Mouse (Mus musculus): ENCODE measurements around the gene Cd3eap. TPM values are rescaled to one million over a fixed set of nuclear protein-coding genes. Genes with fewer than 3 reads are reported as not detected.

Gene Cd3eap
- total RNA-seq, 2 experiments from 2014 or later, result 9.1 to 9.7 TPM

GRCm38 (mm10) chr7:19338596-19338995, 20.7 kb downstream of the Cd3eap start:
- intact Hi-C loops (cut with DNase I), result no loop called here
- DNase-seq (ENCODE audit: low spot score), result no peak

- DNase-seq (ENCODE audit: low spot score), result no peak
- intact Hi-C loops (cut with DNase I), result no loop called here
Measured at GRCm38 (mm10) chr7:19338060-19338459, 21.2 kb downstream of the Cd3eap start.

- no peak for DNase-seq (ENCODE audit: low spot score)
- intact Hi-C loops (cut with DNase I), result no loop called here
Measured at GRCm38 (mm10) chr7:19337122-19337521, 22.2 kb downstream of the Cd3eap start.

GRCm38 (mm10) chr7:19335583-19335982, 23.7 kb downstream of the Cd3eap start:
- DNase-seq (ENCODE audit: low spot score), result no peak
- intact Hi-C loops (cut with DNase I), result no loop called here

GRCm38 (mm10) chr7:19332709-19333352, 26.5 kb downstream of the Cd3eap start:
- peak; percentile 74 for DNase-seq (ENCODE audit: low spot score)
- intact Hi-C loops (cut with DNase I), result no loop called here

GRCm38 (mm10) chr7:19331910-19332309, 27.4 kb downstream of the Cd3eap start:
- intact Hi-C loops (cut with DNase I), result no loop called here
- no peak for DNase-seq (ENCODE audit: low spot score)

- intact Hi-C loops (cut with DNase I), result no loop called here
- DNase-seq (ENCODE audit: low spot score), result no peak
Measured at GRCm38 (mm10) chr7:19328425-19328824, 30.9 kb downstream of the Cd3eap start.

GRCm38 (mm10) chr7:19327782-19328181, 31.5 kb downstream of the Cd3eap start:
- no peak for DNase-seq (ENCODE audit: low spot score)
- intact Hi-C loops (cut with DNase I), result no loop called here

GRCm38 (mm10) chr7:19327128-19327527, 32.2 kb downstream of the Cd3eap start:
- peak; percentile 95 for DNase-seq (ENCODE audit: low spot score)
- intact Hi-C loops (cut with DNase I), result no loop called here

- DNase-seq (ENCODE audit: low spot score), result peak; percentile 88
- intact Hi-C loops (cut with DNase I), result no loop called here
Measured at GRCm38 (mm10) chr7:19326359-19326758, 32.9 kb downstream of the Cd3eap start.

GRCm38 (mm10) chr7:19325262-19326199, 33.8 kb downstream of the Cd3eap start:
- intact Hi-C loops (cut with DNase I), result no loop called here
- no peak for DNase-seq (ENCODE audit: low spot score)

GRCm38 (mm10) chr7:19324221-19324620, 35.1 kb downstream of the Cd3eap start:
- intact Hi-C loops (cut with DNase I), result no loop called here
- DNase-seq (ENCODE audit: low spot score), result no peak

- intact Hi-C loops (cut with DNase I), result no loop called here
- no peak for DNase-seq (ENCODE audit: low spot score)
Measured at GRCm38 (mm10) chr7:19322489-19322888, 36.8 kb downstream of the Cd3eap start.

GRCm38 (mm10) chr7:19321464-19321863, 37.8 kb downstream of the Cd3eap start:
- intact Hi-C loops (cut with DNase I), result no loop called here
- DNase-seq (ENCODE audit: low spot score), result no peak

- no peak for DNase-seq (ENCODE audit: low spot score)
Measured at GRCm38 (mm10) chr7:19320637-19321036, 38.6 kb downstream of the Cd3eap start.

GRCm38 (mm10) chr7:19319906-19320305, 39.4 kb downstream of the Cd3eap start:
- peak; percentile 94 for DNase-seq (ENCODE audit: low spot score)
- intact Hi-C loops (cut with DNase I), result no loop called here

More at GRCm38 (mm10) chr7:19320637-19321036, 38.6 kb downstream of the Cd3eap start:
- intact Hi-C loops (cut with DNase I), result no loop called here

GRCm38 (mm10) chr7:19319458-19319857, 39.8 kb downstream of the Cd3eap start:
- no peak for DNase-seq (ENCODE audit: low spot score)
- intact Hi-C loops (cut with DNase I), result no loop called here

GRCm38 (mm10) chr7:19318676-19319075, 40.6 kb downstream of the Cd3eap start:
- intact Hi-C loops (cut with DNase I), result no loop called here
- DNase-seq (ENCODE audit: low spot score), result no peak

GRCm38 (mm10) chr7:19318201-19318600, 41.1 kb downstream of the Cd3eap start:
- intact Hi-C loops (cut with DNase I), result no loop called here
- no peak for DNase-seq (ENCODE audit: low spot score)

GRCm38 (mm10) chr7:19316451-19317161, 42.7 kb downstream of the Cd3eap start:
- DNase-seq (ENCODE audit: low spot score), result no peak
- intact Hi-C loops (cut with DNase I), result no loop called here
